In the genomic region with DNA sequence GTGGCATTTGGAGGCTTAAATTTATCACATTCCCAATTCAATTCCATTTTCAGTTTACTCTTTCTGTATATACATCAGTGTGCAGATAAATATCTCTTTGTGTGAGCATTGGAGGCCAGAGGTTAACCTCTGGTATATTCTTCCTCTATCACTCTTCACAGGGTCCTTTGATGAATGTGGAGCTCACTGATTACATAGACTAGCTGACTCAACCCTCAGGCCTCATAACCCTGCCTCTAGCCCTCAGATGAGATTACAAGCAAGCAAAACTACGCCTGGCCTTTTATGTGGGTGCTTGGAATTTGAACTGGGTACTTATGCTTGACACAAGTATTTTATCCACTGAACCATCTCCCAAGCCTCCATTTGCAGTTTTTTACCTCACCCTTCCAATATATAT, we compare ENCODE assay signal across 20 mouse cellular contexts.
DNase-seq lines count a peak whose midpoint lies in the region; ATAC-seq and TF ChIP-seq lines count a peak whose summit lies in the region.
"Had no signal": no experiment of that assay in that cellular context is flagged by ENCODE, and none has a peak within 500 bp of the region (broad histone marks: within the 10 kb centered on the region; RNA-seq: fewer than 3 reads in every experiment).

No protein-coding gene starts in this region.

- ATAC-seq in stomach, embryonic 15.5 days (ENCODE audit: insufficient read depth, low FRiP score, low read depth), result peak; percentile 77; the same call in 1 of the 2 replicates
- no peak for ATAC-seq in stomach, postnatal 0 days (ENCODE audit: low FRiP score, low TSS enrichment)
- ATAC-seq in erythroid progenitor cell, adult 5-6 weeks (replicated peaks; ENCODE audit: low FRiP score, poor library complexity, severe bottlenecking), result peak; percentile 62
- peak; percentile 86 for ATAC-seq in liver, embryonic 16.5 days (ENCODE audit: low read depth)
- no peak for ATAC-seq in midbrain, embryonic 14.5 days (ENCODE audit: low FRiP score, low TSS enrichment)

- H3K9ac ChIP-seq in stomach, embryonic 15.5 days, result no peak overlapping the region
- H3K9ac ChIP-seq in stomach, postnatal 0 days (ENCODE audit: low read length), result no peak overlapping the region
- no peak overlapping the region for H3K9ac ChIP-seq in liver, embryonic 16.5 days (ENCODE audit: low read depth, low read length)
- H3K9ac ChIP-seq in midbrain, embryonic 14.5 days (replicated peaks; ENCODE audit: low read length), result no peak overlapping the region
- H3K9ac ChIP-seq: heart, embryonic 15.5 days; limb, embryonic 12.5 days; lung, embryonic 14.5 days; midbrain, embryonic 12.5 days; neural tube, embryonic 13.5 days had no signal

- H3K9me3 ChIP-seq in stomach, embryonic 15.5 days, result no peaks in the 10 kb centered on the region
- H3K9me3 ChIP-seq in stomach, postnatal 0 days (ENCODE audit: control insufficient read depth, low read length), result no peaks in the 10 kb centered on the region
- H3K9me3 ChIP-seq in liver, embryonic 16.5 days (replicated peaks; ENCODE audit: control insufficient read depth, low read length), result no peaks in the 10 kb centered on the region
- no peaks in the 10 kb centered on the region for H3K9me3 ChIP-seq in midbrain, embryonic 14.5 days (ENCODE audit: control insufficient read depth, low read length)
- H3K9me3 ChIP-seq: forebrain, embryonic 10.5 days; heart, embryonic 15.5 days; limb, embryonic 12.5 days; midbrain, embryonic 12.5 days; neural tube, embryonic 13.5 days had no signal

- TF ChIP-seq CTCF in stomach, postnatal 0 days (IDR thresholded peaks at IDR 0.05; ENCODE audit: low read depth), result no peak

- H3K27ac ChIP-seq in stomach, embryonic 15.5 days, result no peak overlapping the region
- no peak overlapping the region for H3K27ac ChIP-seq in stomach, postnatal 0 days (replicated peaks)
- H3K27ac ChIP-seq in liver, embryonic 16.5 days (ENCODE audit: low read length), result peak overlapping the region; percentile 83
- no peak overlapping the region for H3K27ac ChIP-seq in midbrain, embryonic 14.5 days (replicated peaks; ENCODE audit: low read depth, low read length)
- H3K27ac ChIP-seq: heart, embryonic 15.5 days; kidney, postnatal 0 days; limb, embryonic 12.5 days; midbrain, embryonic 12.5 days; neural tube, embryonic 13.5 days had no signal

- H3K4me2 ChIP-seq in stomach, embryonic 15.5 days, result no peak overlapping the region
- H3K4me2 ChIP-seq in stomach, postnatal 0 days (replicated peaks; ENCODE audit: low read depth), result no peak overlapping the region
- peak overlapping the region; percentile 25; the same call in 1 of the 2 replicates for H3K4me2 ChIP-seq in liver, embryonic 16.5 days (ENCODE audit: low read depth, low read length)
- no peak overlapping the region for H3K4me2 ChIP-seq in midbrain, embryonic 14.5 days (ENCODE audit: low read length)
- H3K4me2 ChIP-seq: heart, embryonic 15.5 days; limb, embryonic 12.5 days; lung, embryonic 14.5 days; midbrain, embryonic 12.5 days; neural tube, embryonic 13.5 days had no signal

- no peak for TF ChIP-seq EP300 in stomach, postnatal 0 days (optimal IDR thresholded peaks at IDR 0.05)

- no peaks in the 10 kb centered on the region for H3K4me1 ChIP-seq in stomach, embryonic 15.5 days
- no peaks in the 10 kb centered on the region for H3K4me1 ChIP-seq in stomach, postnatal 0 days (replicated peaks; ENCODE audit: control insufficient read depth, insufficient read depth)
- peaks cover 60% of the 10 kb centered on the region for H3K4me1 ChIP-seq in liver, embryonic 16.5 days (ENCODE audit: control insufficient read depth, low read depth, low read length)
- H3K4me1 ChIP-seq in midbrain, embryonic 14.5 days (ENCODE audit: control insufficient read depth, insufficient read depth, low read length), result no peaks in the 10 kb centered on the region
- H3K4me1 ChIP-seq: forebrain, embryonic 10.5 days; limb, embryonic 12.5 days; midbrain, embryonic 12.5 days; neural tube, embryonic 13.5 days had no signal

- no peak for DNase-seq in stomach, postnatal 0 days (ENCODE audit: low spot score)
- no peak for DNase-seq in midbrain, embryonic 14.5 days
- no peak for DNase-seq in cerebellum, adult 11 months
- DNase-seq in cerebellum, adult 8-10 months, result no peak
- DNase-seq: adrenal gland, adult 8-10 months; cerebellum, adult 18-20 months; embryo, embryonic 11 days; kidney, adult 11 months; lung, embryonic 14.5 days; lung, postnatal 4 days; thymus, postnatal 4 days had no signal

- no peak overlapping the region for H3K4me3 ChIP-seq in stomach, embryonic 15.5 days (replicated peaks)
- H3K4me3 ChIP-seq in stomach, postnatal 0 days (ENCODE audit: low read depth, low read length), result no peak overlapping the region
- H3K4me3 ChIP-seq in liver, embryonic 16.5 days (ENCODE audit: low read depth, low read length), result no peak overlapping the region
- H3K4me3 ChIP-seq in midbrain, embryonic 14.5 days (replicated peaks; ENCODE audit: low read depth, low read length), result no peak overlapping the region
- H3K4me3 ChIP-seq: forebrain, embryonic 10.5 days; heart, embryonic 15.5 days; limb, embryonic 12.5 days; midbrain, embryonic 12.5 days; neural tube, embryonic 13.5 days had no signal

- peaks cover 14% of the 10 kb centered on the region; the same call in 1 of the 2 replicates for H3K36me3 ChIP-seq in stomach, embryonic 15.5 days
- H3K36me3 ChIP-seq in stomach, postnatal 0 days (ENCODE audit: control insufficient read depth, insufficient read depth, low read length), result peaks cover 6% of the 10 kb centered on the region; the same call in 1 of the 2 replicates
- peaks cover 4% of the 10 kb centered on the region for H3K36me3 ChIP-seq in liver, embryonic 16.5 days (ENCODE audit: control insufficient read depth, insufficient read depth)
- peaks cover 62% of the 10 kb centered on the region for H3K36me3 ChIP-seq in midbrain, embryonic 14.5 days (ENCODE audit: control insufficient read depth, insufficient read depth, low read length)
- H3K36me3 ChIP-seq: heart, embryonic 15.5 days had no signal

- 74% methylated on average over 1 of the region's 1 CpGs for WGBS in stomach, embryonic 15.5 days
- WGBS in stomach, postnatal 0 days, result 55% methylated on average over 1 of the region's 1 CpGs
- 12% methylated on average over 1 of the region's 1 CpGs for WGBS in liver, embryonic 16.5 days (ENCODE audit: insufficient replicate concordance)
- WGBS in midbrain, embryonic 14.5 days, result 83% methylated on average over 1 of the region's 1 CpGs

- H3K27me3 ChIP-seq in stomach, embryonic 15.5 days (replicated peaks), result no peaks in the 10 kb centered on the region
- no peaks in the 10 kb centered on the region for H3K27me3 ChIP-seq in stomach, postnatal 0 days (ENCODE audit: control insufficient read depth, insufficient read depth, low read length)
- no peaks in the 10 kb centered on the region for H3K27me3 ChIP-seq in liver, embryonic 16.5 days (ENCODE audit: control insufficient read depth, insufficient read depth, low read depth, low read length)
- H3K27me3 ChIP-seq in midbrain, embryonic 14.5 days (ENCODE audit: control insufficient read depth, insufficient read depth, low read length), result no peaks in the 10 kb centered on the region
- H3K27me3 ChIP-seq: heart, embryonic 15.5 days; limb, embryonic 12.5 days; midbrain, embryonic 12.5 days; neural tube, embryonic 13.5 days had no signal

Comparison
In these comparisons a context has a peak if more than half of its experiments do, and no peak if none do; other contexts are left out.
1. ATAC-seq: peak in stomach, embryonic 15.5 days (single experiment), erythroid progenitor cell, adult 5-6 weeks (single experiment) and liver, embryonic 16.5 days (single experiment); none in stomach, postnatal 0 days (single experiment) and midbrain, embryonic 14.5 days (single experiment).